Comparison of ENCODE assay signal across 11 mouse cellular contexts in genomic region chr10:83143049-83143448, GRCm38 (mm10).
DNase-seq lines count a peak whose midpoint lies in the region; ATAC-seq lines count a peak whose summit lies in the region.
"Had no signal": no experiment of that assay in that cellular context is flagged by ENCODE, and none has a peak within 500 bp of the region (broad histone marks: within the 10 kb centered on the region; RNA-seq: fewer than 3 reads in every experiment).

No protein-coding gene starts in this region.

- H3K4me1 ChIP-seq in kidney, embryonic 15.5 days = peaks cover 58% of the 10 kb centered on the region

- no peaks in the 10 kb centered on the region for H3K27me3 ChIP-seq in kidney, embryonic 15.5 days
- H3K27me3 ChIP-seq: forebrain, embryonic 12.5 days had no signal

- no peak overlapping the region for H3K4me3 ChIP-seq in kidney, embryonic 15.5 days (replicated peaks)
- H3K4me3 ChIP-seq: forebrain, embryonic 12.5 days had no signal

- H3K9me3 ChIP-seq in kidney, embryonic 15.5 days (replicated peaks) = no peaks in the 10 kb centered on the region
- H3K9me3 ChIP-seq: forebrain, embryonic 12.5 days had no signal

- no peak overlapping the region for H3K4me2 ChIP-seq in kidney, embryonic 15.5 days
- H3K4me2 ChIP-seq: forebrain, embryonic 12.5 days had no signal

- H3K36me3 ChIP-seq in kidney, embryonic 15.5 days = no peaks in the 10 kb centered on the region
- H3K36me3 ChIP-seq: forebrain, embryonic 12.5 days had no signal

- no peak for DNase-seq in kidney, postnatal 36 days
- peak; percentile 15 for DNase-seq in NIH3T3 (ENCODE audit: low read depth)
- DNase-seq in cerebellum, adult 11-12 months = peak; percentile 77
- peak; percentile 62 to 73 for DNase-seq in layer of hippocampus, postnatal 10 days (ENCODE audit: low spot score in 2 of 2)
- DNase-seq in embryo, embryonic 10 days (ENCODE audit: low spot score) = no peak
- DNase-seq in gastrocnemius, adult 18-20 months (ENCODE audit: low spot score) = no peak
- no peak for DNase-seq in gastrocnemius, postnatal 25 days
- DNase-seq: kidney, adult 2 months; retina, postnatal 1 day had no signal

- peak overlapping the region; percentile 42 for H3K27ac ChIP-seq in kidney, embryonic 15.5 days
- H3K27ac ChIP-seq: forebrain, embryonic 12.5 days had no signal

- no peak overlapping the region for H3K9ac ChIP-seq in kidney, embryonic 15.5 days
- H3K9ac ChIP-seq: forebrain, embryonic 12.5 days had no signal

- WGBS in kidney, embryonic 15.5 days = 86% methylated on average over 10 of the region's 10 CpGs

- ATAC-seq in kidney, embryonic 15.5 days (replicated peaks; ENCODE audit: low FRiP score) = no peak

Comparison
In these comparisons a context has a peak if more than half of its experiments do, and no peak if none do; other contexts are left out.
1. DNase-seq: peak in NIH3T3 (single experiment), cerebellum, adult 11-12 months (single experiment) and layer of hippocampus, postnatal 10 days (2 of 2); none in kidney, postnatal 36 days (0 of 2), embryo, embryonic 10 days (single experiment), gastrocnemius, adult 18-20 months (single experiment) and gastrocnemius, postnatal 25 days (single experiment).